ENCODE assay signal across 19 mouse cellular contexts in the genomic region with DNA sequence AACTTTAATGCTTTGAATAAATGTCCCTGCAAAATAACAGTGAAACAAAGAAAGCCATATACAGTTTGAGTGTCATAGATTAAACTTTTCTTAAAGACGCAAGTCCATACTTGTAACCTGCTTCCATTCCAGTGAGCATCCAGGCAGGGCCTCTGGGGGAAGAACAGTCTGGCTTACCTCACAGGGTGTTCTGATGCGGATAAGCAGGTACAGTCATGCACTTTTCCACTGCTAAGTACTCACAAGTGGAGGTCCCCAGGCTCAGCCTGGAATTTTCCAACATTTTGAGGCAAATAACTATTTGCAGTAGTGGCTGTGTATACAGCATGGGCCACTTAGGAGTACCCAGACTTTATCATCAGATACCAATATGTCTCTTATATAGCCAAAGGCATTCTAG. TPM values are rescaled to one million over a fixed set of nuclear protein-coding genes. Genes with fewer than 3 reads are reported as not detected.
DNase-seq lines count a peak whose midpoint lies in the region; ATAC-seq and TF ChIP-seq lines count a peak whose summit lies in the region.
"Had no signal": no experiment of that assay in that cellular context is flagged by ENCODE, and none has a peak within 500 bp of the region (broad histone marks: within the 10 kb centered on the region; RNA-seq: fewer than 3 reads in every experiment).

No protein-coding gene starts in this region.

- H3K9me3 ChIP-seq in embryonic facial prominence, embryonic 14.5 days (ENCODE audit: control insufficient read depth, low read length) = no peaks in the 10 kb centered on the region
- no peaks in the 10 kb centered on the region for H3K9me3 ChIP-seq in embryonic facial prominence, embryonic 10.5 days
- H3K9me3 ChIP-seq in lung, postnatal 0 days (ENCODE audit: low read length) = no peaks in the 10 kb centered on the region
- H3K9me3 ChIP-seq: G1E had no signal

- TF ChIP-seq CTCF in lung, postnatal 0 days (IDR thresholded peaks at IDR 0.05) = no peak

- H3K4me2 ChIP-seq in embryonic facial prominence, embryonic 14.5 days (ENCODE audit: low read depth, low read length) = no peak overlapping the region
- H3K4me2 ChIP-seq in lung, postnatal 0 days (replicated peaks; ENCODE audit: low read depth, low read length) = no peak overlapping the region

- H3K4me3 ChIP-seq in embryonic facial prominence, embryonic 14.5 days (ENCODE audit: low read depth, low read length) = no peak overlapping the region
- H3K4me3 ChIP-seq in embryonic facial prominence, embryonic 10.5 days = no peak overlapping the region
- no peak overlapping the region for H3K4me3 ChIP-seq in lung, postnatal 0 days (ENCODE audit: low read depth, low read length)

- H3K36me3 ChIP-seq in embryonic facial prominence, embryonic 14.5 days (ENCODE audit: control insufficient read depth, insufficient read depth, low read length) = peaks cover 51% of the 10 kb centered on the region
- peaks cover 53% of the 10 kb centered on the region for H3K36me3 ChIP-seq in embryonic facial prominence, embryonic 10.5 days (replicated peaks)
- H3K36me3 ChIP-seq in lung, postnatal 0 days (ENCODE audit: insufficient read depth, low read length) = no peaks in the 10 kb centered on the region; the same call in 1 of the 2 replicates

- H3K27me3 ChIP-seq in embryonic facial prominence, embryonic 14.5 days (replicated peaks; ENCODE audit: control insufficient read depth, insufficient read depth, low read length) = no peaks in the 10 kb centered on the region
- H3K27me3 ChIP-seq in embryonic facial prominence, embryonic 10.5 days (replicated peaks; ENCODE audit: low read depth, poor library complexity, severe bottlenecking) = no peaks in the 10 kb centered on the region
- no peaks in the 10 kb centered on the region for H3K27me3 ChIP-seq in lung, postnatal 0 days (replicated peaks; ENCODE audit: insufficient read depth, low read length)
- H3K27me3 ChIP-seq: CH12.LX, Patski had no signal

- peak; percentile 54 for DNase-seq in embryonic facial prominence, embryonic 14.5 days (ENCODE audit: low spot score)
- DNase-seq in embryonic facial prominence, embryonic 10.5 days (ENCODE audit: low spot score) = no peak
- no peak for DNase-seq in lung, postnatal 0 days (ENCODE audit: low spot score)
- no peak for DNase-seq in lung, postnatal 36 days
- DNase-seq: adrenal gland, adult 2 months; adrenal gland, adult 8-10 months; adrenal gland, postnatal 10 days; adrenal gland, postnatal 14 days; adrenal gland, postnatal 25 days; adrenal gland, postnatal 36 days; B cell, adult 2 months; cerebellum, adult 11 months; cerebellum, adult 11-12 months; cerebellum, adult 18-20 months had no signal

- no peak overlapping the region for H3K27ac ChIP-seq in embryonic facial prominence, embryonic 14.5 days (replicated peaks; ENCODE audit: low read depth, low read length)
- H3K27ac ChIP-seq in embryonic facial prominence, embryonic 10.5 days (replicated peaks) = no peak overlapping the region
- no peak overlapping the region for H3K27ac ChIP-seq in lung, postnatal 0 days (ENCODE audit: low read length)

- no peaks in the 10 kb centered on the region for H3K4me1 ChIP-seq in embryonic facial prominence, embryonic 14.5 days (ENCODE audit: control insufficient read depth, insufficient read depth, low read length)
- no peaks in the 10 kb centered on the region for H3K4me1 ChIP-seq in embryonic facial prominence, embryonic 10.5 days
- H3K4me1 ChIP-seq in lung, postnatal 0 days (ENCODE audit: insufficient read depth, low read depth, low read length) = no peaks in the 10 kb centered on the region

- no peak for TF ChIP-seq EP300 in lung, postnatal 0 days (IDR thresholded peaks at IDR 0.05)

- no peak for ATAC-seq in embryonic facial prominence, embryonic 14.5 days (ENCODE audit: low read depth)
- ATAC-seq in lung, postnatal 0 days = peak; percentile 62
- ATAC-seq: activated CD4-positive, CD25-positive, alpha-beta regulatory T cell, adult 4 months; CD4-positive, CD25-positive, alpha-beta regulatory T cell, adult 4 months; Patski had no signal

- WGBS in embryonic facial prominence, embryonic 14.5 days = 86% methylated on average over 2 of the region's 2 CpGs
- WGBS in embryonic facial prominence, embryonic 10.5 days = 95% methylated on average over 2 of the region's 2 CpGs
- 81% methylated on average over 2 of the region's 2 CpGs for WGBS in lung, postnatal 0 days

- no peak overlapping the region for H3K9ac ChIP-seq in embryonic facial prominence, embryonic 14.5 days (ENCODE audit: low read depth, low read length)
- no peak overlapping the region for H3K9ac ChIP-seq in lung, postnatal 0 days (replicated peaks; ENCODE audit: low read depth)

RNA-seq across cellular contexts. Expression of gene Dcun1d1, which starts 39.3 kb away (rescaled TPM):
- polyA plus RNA-seq in embryonic facial prominence, embryonic 14.5 days (2014; fragmentation: Nextera tagmentation; extraction: Ambion mirVana) = 84.4 and 89.6 TPM in 2 replicates
- 104 and 106 TPM in 2 replicates for polyA plus RNA-seq in embryonic facial prominence, embryonic 10.5 days (2016; fragmentation: Nextera tagmentation; extraction: Ambion mirVana)
- 78.1 and 84.8 TPM in 2 replicates for polyA plus RNA-seq in lung, postnatal 0 days (2015; fragmentation: Nextera tagmentation; extraction: Ambion mirVana)
